Mouse (Mus musculus): ENCODE data around the gene BC049352. TPM values are rescaled to one million over a fixed set of nuclear protein-coding genes. Genes with fewer than 3 reads are reported as not detected.

BC049352 gene
- polyA plus RNA-seq, 1 experiment from 2014 or later = 0.48 TPM

DNA sequence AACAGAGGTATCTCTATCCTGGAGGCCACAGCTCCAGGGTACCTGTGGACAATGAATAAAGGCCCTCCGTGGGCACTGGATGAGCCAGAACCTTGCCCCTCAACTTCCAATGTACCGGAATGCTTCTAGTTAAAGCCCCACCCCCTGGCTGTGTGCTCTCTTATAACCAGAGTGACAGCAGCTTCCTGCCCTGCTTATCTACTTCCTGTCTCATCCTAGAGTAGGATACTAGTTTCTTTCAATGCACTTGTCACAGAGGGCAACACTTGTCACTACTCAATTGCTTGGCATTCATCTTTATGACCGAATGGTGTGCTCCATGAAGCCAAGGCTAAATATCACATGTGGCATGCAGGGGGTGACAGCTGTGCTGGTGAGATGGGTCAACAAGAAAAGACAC is 69.5 kb downstream of the BC049352 start:
- no peaks in the 10 kb centered on the region for H3K9me3 ChIP-seq (ENCODE audit: control insufficient read depth)
- H3K36me3 ChIP-seq (ENCODE audit: control insufficient read depth, insufficient read depth) = no peaks in the 10 kb centered on the region
- ATAC-seq = no peak
- no peak overlapping the region for H3K9ac ChIP-seq (ENCODE audit: low read depth, low read length)
- no peak overlapping the region for H3K27ac ChIP-seq (ENCODE audit: low read depth, low read length)
- WGBS = 61% methylated on average over 3 of the region's 3 CpGs
- no peaks in the 10 kb centered on the region for H3K4me1 ChIP-seq (replicated peaks; ENCODE audit: control insufficient read depth, insufficient read depth, low read length)
- TF ChIP-seq CTCF (IDR thresholded peaks at IDR 0.05; ENCODE audit: low read depth) = no peak
- no peak overlapping the region for H3K4me3 ChIP-seq (ENCODE audit: low read depth, low read length)
- no peak overlapping the region for H3K4me2 ChIP-seq (replicated peaks; ENCODE audit: low read depth)
- no peaks in the 10 kb centered on the region for H3K27me3 ChIP-seq (replicated peaks; ENCODE audit: control insufficient read depth, insufficient read depth, low read length)

DNA sequence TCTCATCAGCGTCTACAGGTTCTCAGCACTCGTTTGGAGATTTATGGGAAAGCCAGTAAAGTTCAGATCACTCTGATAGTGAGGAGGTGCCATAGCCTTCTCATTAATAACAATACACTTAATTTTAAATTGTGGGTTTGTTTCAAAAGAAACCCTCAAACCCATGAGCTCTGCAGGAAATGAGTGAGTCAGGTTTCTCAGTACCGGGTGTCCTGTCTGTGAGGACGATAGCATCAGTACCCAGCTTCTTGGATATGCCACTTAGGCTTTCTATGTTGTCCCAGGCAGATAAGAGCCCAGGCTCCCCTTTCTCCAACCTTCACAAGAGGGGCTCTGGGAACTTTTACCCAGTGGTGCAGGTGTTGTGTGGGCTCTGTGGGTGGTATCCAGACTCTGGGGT is 70.2 kb downstream of the BC049352 start:
- Histone ChIP-seq H3K9ac (ENCODE audit: low read depth, low read length) (no peak overlapping the region), H3K9me3 (ENCODE audit: control insufficient read depth) (no peaks in the 10 kb centered on the region), H3K4me2 (replicated peaks; ENCODE audit: low read depth) (no peak overlapping the region), H3K36me3 (ENCODE audit: control insufficient read depth, insufficient read depth) (no peaks in the 10 kb centered on the region), H3K4me3 (ENCODE audit: low read depth, low read length) (no peak overlapping the region), H3K27me3 (replicated peaks; ENCODE audit: control insufficient read depth, insufficient read depth, low read length) (no peaks in the 10 kb centered on the region), H3K4me1 (replicated peaks; ENCODE audit: control insufficient read depth, insufficient read depth, low read length) (no peaks in the 10 kb centered on the region), H3K27ac (ENCODE audit: low read depth, low read length) (no peak overlapping the region)
- ATAC-seq = no peak
- TF ChIP-seq CTCF (IDR thresholded peaks at IDR 0.05; ENCODE audit: low read depth) = no peak
- WGBS = 64% methylated on average over 4 of the region's 4 CpGs

DNA sequence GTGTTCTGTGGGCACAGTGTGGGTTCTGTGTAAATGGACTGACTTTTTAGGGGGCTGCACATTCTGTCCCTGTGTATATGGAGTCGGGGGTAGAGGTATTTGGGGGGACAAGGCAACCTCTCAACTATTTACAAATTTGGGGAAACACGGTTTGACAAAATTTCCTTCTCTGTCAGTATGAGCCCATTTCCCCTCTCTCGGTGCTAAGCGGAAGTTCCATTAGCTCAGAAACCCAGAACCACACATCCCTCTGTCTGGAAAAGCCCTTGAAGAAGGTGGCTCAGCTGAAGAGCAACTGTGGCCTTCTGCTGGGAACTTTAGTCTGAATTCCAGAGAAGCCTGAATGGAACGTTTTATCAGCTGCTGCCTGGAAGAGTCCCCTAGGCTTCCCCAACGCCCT is 70.6 kb downstream of the BC049352 start:
- H3K27ac ChIP-seq (ENCODE audit: low read depth, low read length) = no peak overlapping the region
- 70% methylated on average over 6 of the region's 6 CpGs for WGBS
- no peak for ATAC-seq

DNA sequence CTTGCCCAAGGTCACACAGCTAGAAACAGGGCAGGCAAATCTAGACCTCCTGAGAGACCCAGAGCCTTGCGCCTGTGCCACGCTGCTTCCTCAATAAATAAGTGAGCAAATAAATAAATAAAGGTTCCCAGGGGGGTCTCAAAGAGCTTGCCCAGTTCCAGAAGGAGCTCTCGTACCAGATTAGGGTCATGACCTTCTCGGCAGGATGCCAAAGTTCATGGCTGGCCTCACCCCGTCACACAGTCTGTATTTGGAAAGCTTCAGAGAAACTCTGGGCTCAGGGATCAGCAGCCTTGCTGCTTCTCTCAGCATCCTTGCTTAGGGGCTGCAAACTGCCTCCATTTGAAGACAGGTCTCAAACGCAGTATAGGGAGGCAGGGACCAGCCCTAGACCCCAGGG is 72.2 kb downstream of the BC049352 start:
- no peak for TF ChIP-seq CTCF (IDR thresholded peaks at IDR 0.05; ENCODE audit: low read depth)
- H3K4me1 ChIP-seq (replicated peaks; ENCODE audit: control insufficient read depth, insufficient read depth, low read length) = no peaks in the 10 kb centered on the region
- no peaks in the 10 kb centered on the region for H3K27me3 ChIP-seq (replicated peaks; ENCODE audit: control insufficient read depth, insufficient read depth, low read length)
- H3K9ac ChIP-seq (ENCODE audit: low read depth, low read length) = no peak overlapping the region
- H3K36me3 ChIP-seq (ENCODE audit: control insufficient read depth, insufficient read depth) = no peaks in the 10 kb centered on the region
- H3K9me3 ChIP-seq (ENCODE audit: control insufficient read depth) = no peaks in the 10 kb centered on the region
- 48% methylated on average over 6 of the region's 6 CpGs for WGBS
- no peak overlapping the region for H3K4me2 ChIP-seq (replicated peaks; ENCODE audit: low read depth)
- no peak for ATAC-seq
- no peak overlapping the region for H3K4me3 ChIP-seq (ENCODE audit: low read depth, low read length)
- H3K27ac ChIP-seq (ENCODE audit: low read depth, low read length) = no peak overlapping the region

More for the DNA sequence above, 70.6 kb downstream of the BC049352 start:
- Histone ChIP-seq H3K4me1 (replicated peaks; ENCODE audit: control insufficient read depth, insufficient read depth, low read length) (no peaks in the 10 kb centered on the region), H3K9me3 (ENCODE audit: control insufficient read depth) (no peaks in the 10 kb centered on the region), H3K9ac (ENCODE audit: low read depth, low read length) (no peak overlapping the region), H3K4me2 (replicated peaks; ENCODE audit: low read depth) (no peak overlapping the region), H3K27me3 (replicated peaks; ENCODE audit: control insufficient read depth, insufficient read depth, low read length) (no peaks in the 10 kb centered on the region), H3K36me3 (ENCODE audit: control insufficient read depth, insufficient read depth) (no peaks in the 10 kb centered on the region), H3K4me3 (ENCODE audit: low read depth, low read length) (no peak overlapping the region)
- TF ChIP-seq CTCF (IDR thresholded peaks at IDR 0.05; ENCODE audit: low read depth) = no peak

DNA sequence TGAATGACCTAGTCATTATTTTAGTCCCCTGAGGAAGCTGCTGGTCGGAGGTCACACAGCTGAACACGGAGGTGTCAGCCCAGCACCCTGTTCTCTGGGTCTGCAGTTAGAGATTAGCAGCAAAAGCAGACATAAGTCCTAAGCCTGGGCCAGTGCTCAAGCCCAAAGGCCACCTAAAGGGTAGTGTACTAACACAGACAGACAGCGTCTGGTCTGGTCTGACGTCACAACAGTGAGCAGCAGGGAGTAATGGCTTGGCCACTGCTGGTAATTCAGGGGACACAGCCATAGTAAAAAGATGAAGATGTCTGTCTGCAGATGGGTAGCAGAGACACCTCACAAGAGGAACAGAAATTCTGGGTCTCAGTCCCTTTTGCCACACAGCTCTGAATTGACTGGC is 72.8 kb downstream of the BC049352 start:
- Histone ChIP-seq H3K4me3 (ENCODE audit: low read depth, low read length) (no peak overlapping the region), H3K4me1 (replicated peaks; ENCODE audit: control insufficient read depth, insufficient read depth, low read length) (no peaks in the 10 kb centered on the region), H3K36me3 (ENCODE audit: control insufficient read depth, insufficient read depth) (no peaks in the 10 kb centered on the region), H3K27ac (ENCODE audit: low read depth, low read length) (no peak overlapping the region), H3K9me3 (ENCODE audit: control insufficient read depth) (no peaks in the 10 kb centered on the region), H3K27me3 (replicated peaks; ENCODE audit: control insufficient read depth, insufficient read depth, low read length) (no peaks in the 10 kb centered on the region), H3K9ac (ENCODE audit: low read depth, low read length) (no peak overlapping the region), H3K4me2 (replicated peaks; ENCODE audit: low read depth) (no peak overlapping the region)
- TF ChIP-seq CTCF (IDR thresholded peaks at IDR 0.05; ENCODE audit: low read depth) = no peak
- WGBS = 62% methylated on average over 4 of the region's 4 CpGs
- ATAC-seq = no peak

DNA sequence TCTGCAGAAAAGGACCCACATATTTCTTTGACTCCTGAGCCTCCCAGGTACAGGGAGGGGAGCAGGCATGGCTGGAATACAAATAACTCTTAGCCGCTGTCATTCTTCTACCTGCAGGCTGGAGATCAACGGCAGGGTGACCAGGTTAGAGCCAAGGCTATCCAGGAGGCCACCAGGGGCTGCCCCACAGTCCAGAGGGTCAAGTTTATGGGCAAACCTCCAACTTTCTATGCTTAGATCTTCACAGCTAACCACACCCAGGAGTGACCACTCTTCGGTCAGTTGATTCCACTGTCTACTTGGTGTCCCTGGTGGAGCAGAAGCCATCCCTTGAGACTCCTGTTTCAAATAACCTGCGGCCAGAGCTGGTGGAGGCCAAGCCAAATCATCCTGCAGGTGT is 73.6 kb downstream of the BC049352 start:
- no peak overlapping the region for H3K27ac ChIP-seq (ENCODE audit: low read depth, low read length)
- no peak overlapping the region for H3K4me3 ChIP-seq (ENCODE audit: low read depth, low read length)
- no peak overlapping the region for H3K9ac ChIP-seq (ENCODE audit: low read depth, low read length)
- no peaks in the 10 kb centered on the region for H3K36me3 ChIP-seq (ENCODE audit: control insufficient read depth, insufficient read depth)
- no peaks in the 10 kb centered on the region for H3K27me3 ChIP-seq (replicated peaks; ENCODE audit: control insufficient read depth, insufficient read depth, low read length)
- no peak overlapping the region for H3K4me2 ChIP-seq (replicated peaks; ENCODE audit: low read depth)
- ATAC-seq = no peak
- WGBS = 80% methylated on average over 4 of the region's 4 CpGs
- H3K9me3 ChIP-seq (ENCODE audit: control insufficient read depth) = no peaks in the 10 kb centered on the region
- H3K4me1 ChIP-seq (replicated peaks; ENCODE audit: control insufficient read depth, insufficient read depth, low read length) = no peaks in the 10 kb centered on the region
- no peak for TF ChIP-seq CTCF (IDR thresholded peaks at IDR 0.05; ENCODE audit: low read depth)

DNA sequence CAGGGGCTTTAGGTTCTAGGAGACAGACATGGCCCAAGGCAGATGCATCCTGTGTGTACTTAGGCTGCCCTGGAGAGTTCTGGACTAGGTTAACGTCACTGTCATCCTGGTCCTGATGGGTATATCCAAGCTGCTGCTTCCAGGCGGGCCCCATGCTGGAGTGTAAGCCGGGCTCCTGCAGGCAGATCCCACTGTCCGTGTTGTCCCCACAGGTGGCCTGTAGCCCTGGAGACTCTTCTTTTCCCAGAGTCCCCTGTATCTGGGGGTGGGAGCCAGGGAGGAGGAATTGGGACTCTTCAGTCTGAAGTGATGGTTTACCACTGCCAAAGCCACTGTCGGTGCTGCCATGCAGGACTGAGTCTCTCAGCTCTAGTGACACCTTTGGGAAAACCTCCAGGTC is 74.2 kb downstream of the BC049352 start:
- no peaks in the 10 kb centered on the region for H3K9me3 ChIP-seq (ENCODE audit: control insufficient read depth)
- no peak for ATAC-seq
- H3K27ac ChIP-seq (ENCODE audit: low read depth, low read length) = no peak overlapping the region
- no peak overlapping the region for H3K4me2 ChIP-seq (replicated peaks; ENCODE audit: low read depth)
- 78% methylated on average over 5 of the region's 5 CpGs for WGBS
- H3K27me3 ChIP-seq (replicated peaks; ENCODE audit: control insufficient read depth, insufficient read depth, low read length) = no peaks in the 10 kb centered on the region
- H3K4me1 ChIP-seq (replicated peaks; ENCODE audit: control insufficient read depth, insufficient read depth, low read length) = no peaks in the 10 kb centered on the region
- no peak overlapping the region for H3K9ac ChIP-seq (ENCODE audit: low read depth, low read length)
- H3K36me3 ChIP-seq (ENCODE audit: control insufficient read depth, insufficient read depth) = no peaks in the 10 kb centered on the region
- H3K4me3 ChIP-seq (ENCODE audit: low read depth, low read length) = no peak overlapping the region
- no peak for TF ChIP-seq CTCF (IDR thresholded peaks at IDR 0.05; ENCODE audit: low read depth)

Measured in intestine, postnatal 0 days (tissue).